Mouse (Mus musculus) stomach, embryonic 14.5 days (tissue): ENCODE measurements around the gene Haus7. TPM values are rescaled to one million over a fixed set of nuclear protein-coding genes. Genes with fewer than 3 reads are reported as not detected.
"Not testable (repeated sequence)": the region's sequence is repeated elsewhere in the genome, so short reads cannot be mapped to it uniquely, and the experiment has no call there.

Source experiments
- ATAC-seq: fragments of 200-750 bp; cut with Nextera tagmentation; 2 replicates; pipeline ENCODE4 v1.8.0; 2017; ENCODE audit warnings: low read depth, moderate TSS enrichment; ENCODE audit not compliant: insufficient number of reproducible peaks, insufficient read depth, low FRiP score
- H3K27ac ChIP-seq: fragments of 300-500 bp; sonication (generic); 2 replicates; pipeline ENCODE4 v1.5.1; 2014; ENCODE audit warnings: mild to moderate bottlenecking, low read length, moderate library complexity, mixed read lengths
- H3K27me3 ChIP-seq: fragments of 300-500 bp; sonication (generic); 2 replicates; pipeline ENCODE4 v1.6.1; 2014; ENCODE audit warnings: low read length, control low read depth, mixed read lengths; ENCODE audit not compliant: control insufficient read depth, insufficient read depth
- H3K36me3 ChIP-seq: fragments of 300-500 bp; sonication (generic); 2 replicates; pipeline ENCODE4 v1.6.1; 2014; ENCODE audit warnings: mild to moderate bottlenecking, control low read depth, low read length, moderate library complexity, mixed read lengths; ENCODE audit not compliant: control insufficient read depth, insufficient read depth
- H3K4me1 ChIP-seq: fragments of 300-500 bp; sonication (generic); 2 replicates; pipeline ENCODE4 v1.6.1; 2014; ENCODE audit warnings: low read length, control low read depth, mixed read lengths; ENCODE audit not compliant: control insufficient read depth, insufficient read depth
- H3K4me2 ChIP-seq: fragments of 300-500 bp; sonication (generic); replicated peaks from 2 replicates; pipeline ENCODE4 v1.6.1; 2014; ENCODE audit warnings: low read depth, low read length, control low read depth
- H3K4me3 ChIP-seq: fragments of 300-500 bp; sonication (generic); 2 replicates; pipeline ENCODE4 v1.5.1; 2014; ENCODE audit warnings: low read depth, low read length, control low read depth
- H3K9ac ChIP-seq: fragments of 300-500 bp; sonication (generic); replicated peaks from 2 replicates; pipeline ENCODE4 v1.6.1; 2014; ENCODE audit warnings: low read depth, mild to moderate bottlenecking, control low read depth, low read length, moderate library complexity, mixed read lengths
- H3K9me3 ChIP-seq: fragments of 300-500 bp; sonication (generic); 2 replicates; pipeline ENCODE4 v1.6.1; 2016; ENCODE audit warnings: low read depth, low read length, control low read depth; ENCODE audit not compliant: control insufficient read depth
- WGBS: fragments of 180-500 bp; shearing (Covaris S2); extraction: QIAGEN DNeasy Blood & Tissue Kit; methylation state at CpG from one replicate; pipeline ENCODE4 v1.1.7; 2014; 5-methylcytosine and 5-hydroxymethylcytosine counted together
- polyA plus RNA-seq: library from polyadenylated mRNA; unstranded; fragments of >200 nt; fragmentation: Nextera tagmentation; extraction: Ambion mirVana; gene quantifications from 2 replicates; pipeline ENCODE4 v1.2.1, GENCODE M21; 2014

Haus7 gene
- polyA plus RNA-seq, 1 experiment from 2014 or later, result 57.5 TPM

- not testable (repeated sequence) for H3K27ac ChIP-seq, H3K4me1 ChIP-seq, H3K9ac ChIP-seq, H3K4me3 ChIP-seq, H3K27me3 ChIP-seq, H3K9me3 ChIP-seq, H3K4me2 ChIP-seq, H3K36me3 ChIP-seq, ATAC-seq
- 55% methylated on average over 1 of the region's 2 CpGs for WGBS
These were observed 60.2 kb downstream of the Haus7 start, which contains the start of gene Gm18336 for GRCm38 (mm10) chrX:73398636-73399035. Gm18336 (minus strand) TSS chrX:73398736.

GRCm38 (mm10) chrX:73396446-73396845, 62.4 kb downstream of the Haus7 start:
- ATAC-seq, result no peak
- no peaks in the 10 kb centered on the region for H3K27me3 ChIP-seq

GRCm38 (mm10) chrX:73391481-73391880, 67.4 kb downstream of the Haus7 start:
- no peak overlapping the region for H3K27ac ChIP-seq
- 82% methylated on average over 4 of the region's 4 CpGs for WGBS
- ATAC-seq, result no peak
- H3K4me2 ChIP-seq, result no peak overlapping the region
- no peaks in the 10 kb centered on the region for H3K4me1 ChIP-seq
- no peak overlapping the region for H3K4me3 ChIP-seq
- H3K36me3 ChIP-seq, result no peaks in the 10 kb centered on the region
- no peaks in the 10 kb centered on the region for H3K9me3 ChIP-seq
- no peaks in the 10 kb centered on the region for H3K27me3 ChIP-seq
- no peak overlapping the region for H3K9ac ChIP-seq

More at GRCm38 (mm10) chrX:73396446-73396845, 62.4 kb downstream of the Haus7 start:
- Histone ChIP-seq H3K36me3 (no peaks in the 10 kb centered on the region), H3K27ac (no peak overlapping the region), H3K9ac (no peak overlapping the region), H3K4me2 (no peak overlapping the region), H3K4me1 (no peaks in the 10 kb centered on the region), H3K9me3 (no peaks in the 10 kb centered on the region), H3K4me3 (no peak overlapping the region)
- 90% methylated on average over 1 of the region's 1 CpGs for WGBS

Other genes starting within 250 kb of the Haus7 start
- gene Xlr4b, start 244.7 kb downstream of the Haus7 start, polyA plus RNA-seq, result 0.17 and 1.1 TPM in 2 replicates
- gene F8a, start 230.8 kb downstream of the Haus7 start, polyA plus RNA-seq, result 12.2 and 12.9 TPM in 2 replicates
- gene Xlr4c, start 215.9 kb downstream of the Haus7 start, polyA plus RNA-seq, result not detected in 2 replicates
- not detected in 2 replicates for gene Xlr3c, start 193.7 kb downstream of the Haus7 start, polyA plus RNA-seq
- gene Xlr5a, start 166.1 kb downstream of the Haus7 start, polyA plus RNA-seq, result 0.16 TPM in 1 of 2 replicates, not detected in the other
- gene Xlr5c, start 166.1 kb downstream of the Haus7 start, polyA plus RNA-seq, result not detected in 2 replicates
- gene Gm45015, start 122.2 kb downstream of the Haus7 start, polyA plus RNA-seq, result not detected in 2 replicates
- gene Zfp275, start 116.4 kb downstream of the Haus7 start, polyA plus RNA-seq, result 17.4 and 21.2 TPM in 2 replicates
- not detected in 2 replicates for gene Gm18336, start 60.3 kb downstream of the Haus7 start, polyA plus RNA-seq
- gene Zfp92, start 47.9 kb downstream of the Haus7 start, polyA plus RNA-seq, result 0.09 and 0.11 TPM in 2 replicates
- 0.25 TPM in 1 of 2 replicates, not detected in the other for gene Trex2, start 23.7 kb downstream of the Haus7 start, polyA plus RNA-seq
- 95.7 and 104 TPM in 2 replicates for gene Bgn, start 24.6 kb upstream of the Haus7 start, polyA plus RNA-seq
- 0.36 and 0.38 TPM in 2 replicates for gene Atp2b3, start 44.0 kb upstream of the Haus7 start, polyA plus RNA-seq
- 5.0 and 7.3 TPM in 2 replicates for gene Dusp9, start 180.4 kb upstream of the Haus7 start, polyA plus RNA-seq
- gene Pnck, start 201.1 kb upstream of the Haus7 start, polyA plus RNA-seq, result 27.0 and 27.7 TPM in 2 replicates
- 11.0 and 12.2 TPM in 2 replicates for gene Slc6a8, start 214.1 kb upstream of the Haus7 start, polyA plus RNA-seq